Mouse (Mus musculus): ENCODE data around the gene Zcchc4. TPM values are rescaled to one million over a fixed set of nuclear protein-coding genes. Genes with fewer than 3 reads are reported as not detected.

Zcchc4 gene
- polyA plus RNA-seq (2015; fragmentation: Nextera tagmentation; extraction: Ambion mirVana) = 10.7 and 11.7 TPM in 2 replicates

GRCm38 (mm10) chr5:52775237-52775636, at the start of gene Zcchc4:
Zcchc4 (plus strand) TSS chr5:52775409.
- no peak for ATAC-seq (ENCODE audit: low FRiP score, low read depth)
- Histone ChIP-seq H3K4me3 (no peak within 1 kb of the TSS), H3K4me2 (no peak within 1 kb of the TSS), H3K4me1 (replicated peaks) (no peaks in the 10 kb centered on the region), H3K9ac (no peak within 1 kb of the TSS), H3K36me3 (no peaks in the 10 kb centered on the region), H3K27me3 (no peaks in the 10 kb centered on the region), H3K27ac (replicated peaks) (no peak within 1 kb of the TSS), H3K9me3 (no peaks in the 10 kb centered on the region)
- WGBS = 61% methylated on average over 8 of the region's 8 CpGs

- H3K4me2 ChIP-seq = no peak overlapping the region
- H3K27ac ChIP-seq (replicated peaks) = no peak overlapping the region
- ATAC-seq (ENCODE audit: low FRiP score, low read depth) = no peak
- no peaks in the 10 kb centered on the region for H3K4me1 ChIP-seq (replicated peaks)
- no peaks in the 10 kb centered on the region for H3K9me3 ChIP-seq
- WGBS = 88% methylated on average over 5 of the region's 5 CpGs
- H3K36me3 ChIP-seq = no peaks in the 10 kb centered on the region
- no peak overlapping the region for H3K4me3 ChIP-seq
- no peaks in the 10 kb centered on the region for H3K27me3 ChIP-seq
- H3K9ac ChIP-seq = no peak overlapping the region
Observed at GRCm38 (mm10) chr5:52727747-52728146, 47.5 kb upstream of the Zcchc4 start.

GRCm38 (mm10) chr5:52732811-52733210, 42.4 kb upstream of the Zcchc4 start:
- Histone ChIP-seq H3K4me3 (no peak overlapping the region), H3K9ac (no peak overlapping the region), H3K9me3 (no peaks in the 10 kb centered on the region), H3K27ac (replicated peaks) (no peak overlapping the region), H3K4me1 (replicated peaks) (no peaks in the 10 kb centered on the region), H3K27me3 (no peaks in the 10 kb centered on the region), H3K4me2 (no peak overlapping the region), H3K36me3 (no peaks in the 10 kb centered on the region)
- ATAC-seq (ENCODE audit: low FRiP score, low read depth) = no peak
- 78% methylated on average over 4 of the region's 4 CpGs for WGBS

DNA sequence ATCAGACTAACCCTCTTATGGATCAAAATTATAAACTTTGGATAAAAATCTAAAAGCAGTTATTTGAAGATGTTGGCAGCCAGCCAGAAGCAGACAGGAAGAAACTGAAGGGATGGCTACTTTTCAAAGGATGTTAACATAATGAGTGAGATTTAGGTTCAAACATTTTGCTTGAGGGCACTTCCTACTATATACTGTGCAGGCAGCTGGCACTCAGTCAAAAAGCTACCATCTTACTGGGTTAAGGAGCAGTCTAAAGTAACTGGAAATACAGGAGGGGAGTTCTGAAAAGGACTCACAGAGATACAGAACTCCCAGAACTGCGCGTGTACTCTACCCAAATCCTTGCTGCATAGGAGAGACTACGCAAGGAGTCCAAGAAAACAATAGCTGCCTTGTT, 39.2 kb upstream of the Zcchc4 start:
- Histone ChIP-seq H3K9ac (no peak overlapping the region), H3K9me3 (no peaks in the 10 kb centered on the region), H3K27me3 (no peaks in the 10 kb centered on the region), H3K4me1 (replicated peaks) (no peaks in the 10 kb centered on the region), H3K36me3 (no peaks in the 10 kb centered on the region), H3K4me3 (no peak overlapping the region), H3K27ac (replicated peaks) (no peak overlapping the region), H3K4me2 (no peak overlapping the region)
- WGBS = 75% methylated on average over 3 of the region's 3 CpGs
- no peak for ATAC-seq (ENCODE audit: low FRiP score, low read depth)

GRCm38 (mm10) chr5:52741391-52742111, 33.7 kb upstream of the Zcchc4 start, which contains the start of gene Pi4k2b:
Pi4k2b (plus strand) TSS chr5:52741574.
- WGBS = under 1% methylated on average over 64 of the region's 75 CpGs
- Histone ChIP-seq H3K36me3 (no peaks in the 10 kb centered on the region), H3K4me2 (peak within 1 kb of the TSS; percentile 88), H3K4me3 (peak within 1 kb of the TSS; percentile 89), H3K9me3 (no peaks in the 10 kb centered on the region), H3K4me1 (replicated peaks) (peaks cover 12% of the 10 kb centered on the region), H3K27me3 (no peaks in the 10 kb centered on the region), H3K9ac (peak within 1 kb of the TSS; percentile 60), H3K27ac (replicated peaks) (peak within 1 kb of the TSS; percentile 68)
- peak; percentile 92 for ATAC-seq (ENCODE audit: low FRiP score, low read depth)

DNA sequence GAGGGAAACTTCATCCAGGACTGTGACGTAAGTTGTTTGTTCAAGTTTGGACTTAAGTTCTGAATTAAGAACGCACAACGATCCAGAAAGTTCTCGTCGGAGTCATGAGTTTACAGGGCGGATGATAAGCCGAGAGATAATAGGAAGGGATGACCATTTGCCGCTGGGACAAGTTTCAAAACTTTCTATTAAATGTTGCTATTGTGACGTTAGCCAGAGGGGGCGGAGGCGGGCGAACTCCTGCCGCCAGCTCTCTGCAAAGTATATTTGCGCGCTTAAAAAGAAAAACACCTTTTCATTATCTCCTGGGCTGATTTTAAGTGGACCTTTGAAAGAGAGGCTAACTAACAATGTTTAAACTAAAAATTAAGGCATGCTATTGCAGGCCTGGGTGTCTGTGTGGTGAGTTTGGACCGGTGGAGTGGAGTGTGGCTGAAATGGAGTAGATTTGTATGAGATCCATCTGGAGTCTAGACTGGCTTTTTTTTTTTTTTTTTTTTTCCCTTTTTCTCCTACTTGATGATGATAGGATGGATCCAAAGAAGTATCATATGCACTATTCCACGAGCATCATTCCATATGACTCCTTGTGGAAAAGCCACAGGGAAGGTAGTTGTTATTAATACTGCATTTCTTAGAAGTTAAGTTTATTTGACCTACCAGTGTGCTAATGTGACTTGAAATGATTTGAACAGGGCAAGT, 32.9 kb upstream of the Zcchc4 start:
- no peaks in the 10 kb centered on the region for H3K27me3 ChIP-seq
- H3K27ac ChIP-seq (replicated peaks) = peak overlapping the region; percentile 68; the same call in 1 of the 2 replicates
- H3K4me1 ChIP-seq (replicated peaks) = peaks cover 12% of the 10 kb centered on the region
- no peaks in the 10 kb centered on the region for H3K36me3 ChIP-seq
- H3K9ac ChIP-seq = peak overlapping the region; percentile 60
- ATAC-seq (ENCODE audit: low FRiP score, low read depth) = no peak
- H3K4me2 ChIP-seq = peak overlapping the region; percentile 88
- no peaks in the 10 kb centered on the region for H3K9me3 ChIP-seq
- peak overlapping the region; percentile 89 for H3K4me3 ChIP-seq
- 4% methylated on average over 17 of the region's 17 CpGs for WGBS

DNA sequence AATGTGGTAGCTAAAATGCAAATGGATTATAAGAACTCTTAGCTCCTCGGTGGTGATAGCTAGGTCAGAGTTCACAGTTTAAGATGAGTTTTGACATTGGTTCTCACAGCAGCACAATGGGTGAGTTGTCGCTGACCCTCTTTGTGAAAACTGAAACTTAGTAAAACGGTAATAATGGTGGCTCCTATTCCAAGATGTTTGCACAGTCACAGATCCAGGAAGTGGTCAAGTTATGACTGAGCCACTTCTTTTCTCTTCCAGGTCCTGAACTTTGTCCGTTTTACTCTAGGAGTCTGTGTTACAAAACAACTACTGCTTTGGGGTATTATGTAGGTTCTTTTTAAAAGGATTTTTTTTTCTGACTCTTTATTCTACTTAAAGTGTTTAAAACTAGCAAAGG, 32.0 kb upstream of the Zcchc4 start:
- H3K36me3 ChIP-seq = no peaks in the 10 kb centered on the region
- WGBS = 48% methylated on average over 4 of the region's 4 CpGs
- peaks cover 12% of the 10 kb centered on the region for H3K4me1 ChIP-seq (replicated peaks)
- H3K9ac ChIP-seq = no peak overlapping the region
- no peaks in the 10 kb centered on the region for H3K9me3 ChIP-seq
- H3K27me3 ChIP-seq = no peaks in the 10 kb centered on the region
- H3K4me3 ChIP-seq = no peak overlapping the region
- no peak overlapping the region for H3K27ac ChIP-seq (replicated peaks)
- H3K4me2 ChIP-seq = peak overlapping the region; percentile 88
- no peak for ATAC-seq (ENCODE audit: low FRiP score, low read depth)

DNA sequence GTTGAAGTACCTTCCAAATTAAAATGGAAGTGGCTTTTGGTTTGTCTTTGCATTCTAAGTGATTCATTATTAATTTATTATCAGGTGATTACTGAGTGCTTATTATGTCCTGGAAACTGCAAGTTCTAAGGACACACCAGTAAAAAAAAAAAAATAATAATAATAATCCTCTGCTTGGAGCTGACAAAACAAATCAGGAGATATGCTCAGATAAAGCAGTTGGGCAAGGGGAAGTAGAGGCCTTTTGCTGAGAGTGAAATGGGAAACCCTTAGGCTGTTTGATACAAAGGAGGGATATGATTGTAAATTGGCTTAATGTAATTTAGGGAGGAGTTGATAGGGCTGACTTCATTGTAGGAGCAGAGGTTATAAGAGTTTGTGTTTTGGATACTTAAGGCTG, 28.3 kb upstream of the Zcchc4 start:
- Histone ChIP-seq H3K36me3 (no peaks in the 10 kb centered on the region), H3K9me3 (no peaks in the 10 kb centered on the region), H3K4me2 (no peak overlapping the region), H3K4me3 (no peak overlapping the region), H3K4me1 (replicated peaks) (peaks cover 12% of the 10 kb centered on the region), H3K27me3 (no peaks in the 10 kb centered on the region), H3K27ac (replicated peaks) (no peak overlapping the region), H3K9ac (no peak overlapping the region)
- ATAC-seq (ENCODE audit: low FRiP score, low read depth) = no peak

DNA sequence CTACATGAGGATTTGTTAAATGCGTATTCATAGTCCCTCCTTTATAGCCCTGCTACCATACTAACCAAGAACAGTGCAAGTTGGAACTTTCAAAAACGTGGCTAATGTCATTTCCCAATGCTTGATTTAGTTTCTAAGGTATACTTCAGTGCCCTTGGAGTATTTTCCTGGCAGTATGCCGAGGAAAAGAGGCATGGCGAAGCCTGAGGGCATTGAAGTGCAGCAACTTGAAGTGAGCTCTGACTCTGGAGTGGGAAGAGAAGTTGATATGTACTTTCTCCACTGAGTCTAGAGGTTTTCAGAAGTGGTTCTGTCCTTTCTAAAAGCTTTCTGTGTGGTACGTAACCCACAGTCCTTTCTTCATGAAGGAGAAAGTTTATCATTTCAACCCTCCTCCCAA, 26.5 kb upstream of the Zcchc4 start:
- no peaks in the 10 kb centered on the region for H3K27me3 ChIP-seq
- no peaks in the 10 kb centered on the region for H3K4me1 ChIP-seq (replicated peaks)
- no peaks in the 10 kb centered on the region for H3K9me3 ChIP-seq
- no peaks in the 10 kb centered on the region for H3K36me3 ChIP-seq
- no peak overlapping the region for H3K4me2 ChIP-seq
- H3K4me3 ChIP-seq = no peak overlapping the region
- WGBS = 84% methylated on average over 5 of the region's 5 CpGs
- no peak overlapping the region for H3K9ac ChIP-seq
- H3K27ac ChIP-seq (replicated peaks) = no peak overlapping the region
- ATAC-seq (ENCODE audit: low FRiP score, low read depth) = no peak

DNA sequence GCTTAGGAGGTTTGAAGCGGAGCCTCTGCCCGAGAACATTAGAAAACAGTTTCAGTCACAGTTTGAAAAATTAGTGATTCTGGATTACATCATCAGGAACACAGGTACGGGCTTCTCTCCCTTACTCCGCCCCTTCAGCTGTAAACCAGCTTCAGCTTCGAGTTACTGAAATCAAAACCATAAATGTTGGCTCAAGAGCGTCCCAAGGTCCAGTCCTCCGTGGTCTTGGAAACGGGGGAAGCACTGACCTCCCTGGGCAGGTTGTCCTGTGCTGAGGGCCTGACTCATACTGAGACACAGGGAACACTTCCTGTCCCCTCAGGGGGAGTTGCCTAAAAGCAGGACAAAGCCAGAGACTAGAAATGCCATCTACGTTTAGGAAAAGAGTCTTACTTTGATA, 22.1 kb upstream of the Zcchc4 start:
- ATAC-seq (ENCODE audit: low FRiP score, low read depth) = no peak
- 89% methylated on average over 9 of the region's 9 CpGs for WGBS
- Histone ChIP-seq H3K4me3 (no peak overlapping the region), H3K36me3 (no peaks in the 10 kb centered on the region), H3K27ac (replicated peaks) (no peak overlapping the region), H3K4me1 (replicated peaks) (no peaks in the 10 kb centered on the region), H3K9me3 (no peaks in the 10 kb centered on the region), H3K4me2 (no peak overlapping the region), H3K27me3 (no peaks in the 10 kb centered on the region), H3K9ac (no peak overlapping the region)

DNA sequence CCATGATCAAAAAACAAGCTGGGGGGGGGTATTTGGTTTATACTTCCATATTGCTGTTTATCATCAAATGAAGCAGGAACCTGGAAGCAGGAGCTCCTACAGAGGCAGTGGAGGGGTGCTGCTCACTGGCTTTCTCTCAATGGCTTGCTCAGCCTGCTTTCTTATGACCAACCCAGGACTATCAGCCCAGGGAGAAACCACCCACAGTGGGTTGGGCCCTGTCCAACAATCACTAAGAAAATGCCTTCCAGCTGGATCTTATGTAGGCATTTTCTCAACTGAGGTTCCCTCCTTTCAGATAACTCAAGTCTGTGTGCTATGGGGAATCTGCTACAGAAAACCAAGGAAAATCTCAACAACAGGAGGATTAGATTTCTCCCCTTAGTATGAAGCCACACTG, 21.0 kb upstream of the Zcchc4 start:
- Histone ChIP-seq H3K27ac (replicated peaks) (no peak overlapping the region), H3K36me3 (no peaks in the 10 kb centered on the region), H3K9ac (no peak overlapping the region), H3K4me3 (no peak overlapping the region), H3K4me1 (replicated peaks) (no peaks in the 10 kb centered on the region), H3K4me2 (no peak overlapping the region), H3K9me3 (no peaks in the 10 kb centered on the region), H3K27me3 (no peaks in the 10 kb centered on the region)
- ATAC-seq (ENCODE audit: low FRiP score, low read depth) = no peak

DNA sequence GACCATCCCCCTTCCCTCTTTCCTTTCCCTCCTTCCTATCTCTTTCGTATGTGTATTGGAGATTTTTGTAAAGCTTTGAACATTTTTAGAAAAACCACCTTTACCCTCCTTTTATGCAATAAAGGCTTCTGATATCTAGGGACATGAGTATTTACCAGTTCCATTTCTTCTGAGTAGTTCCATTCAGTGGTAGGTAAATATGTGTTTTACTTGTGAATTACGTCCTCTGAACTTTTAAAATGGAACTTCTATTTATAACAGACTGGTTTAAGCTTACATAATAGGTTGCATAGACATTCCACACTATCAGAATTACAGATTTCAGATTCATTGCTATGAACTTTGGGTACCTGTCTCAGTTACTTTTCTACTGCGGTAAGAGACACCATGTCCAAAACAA, 19.9 kb upstream of the Zcchc4 start:
- Histone ChIP-seq H3K9ac (no peak overlapping the region), H3K36me3 (no peaks in the 10 kb centered on the region)
- over 99% methylated on average over 3 of the region's 3 CpGs for WGBS

More for the DNA sequence above, 19.9 kb upstream of the Zcchc4 start:
- ATAC-seq (ENCODE audit: low FRiP score, low read depth) = no peak
- Histone ChIP-seq H3K27me3 (no peaks in the 10 kb centered on the region), H3K4me2 (no peak overlapping the region), H3K27ac (replicated peaks) (no peak overlapping the region), H3K4me1 (replicated peaks) (no peaks in the 10 kb centered on the region), H3K4me3 (no peak overlapping the region), H3K9me3 (no peaks in the 10 kb centered on the region)

Data from hindbrain, embryonic 15.5 days (tissue).